Mouse (Mus musculus): ENCODE data around the gene Olfr854. TPM values are rescaled to one million over a fixed set of nuclear protein-coding genes. Genes with fewer than 3 reads are reported as not detected.

Gene Olfr854
- not detected for total RNA-seq (2021)
- long read RNA-seq, experiment 1 = 0 reads
- long read RNA-seq, experiment 2 = 0 reads

- no peak within 1 kb of the TSS for H3K27ac ChIP-seq
- no peak for DNase-seq (ENCODE audit: extremely low spot score in 1 of 2, low spot score in 2 of 2)
- intact Hi-C loops (cut with DNase I) = no loop called here
- no peak within 1 kb of the TSS for H3K4me3 ChIP-seq
- no peak for TF ChIP-seq CTCF (IDR thresholded peaks at IDR 0.05)
Measured at GRCm38 (mm10) chr9:19567282-19567681, at the start of gene Olfr854. TSS of gene Olfr854 (minus strand) at chr9:19567382.

- no peak within 1 kb of the TSS for H3K27ac ChIP-seq
- TF ChIP-seq CTCF (IDR thresholded peaks at IDR 0.05) = no peak
- H3K4me3 ChIP-seq = no peak within 1 kb of the TSS
- DNase-seq (ENCODE audit: extremely low spot score in 1 of 2, low spot score in 2 of 2) = no peak
- intact Hi-C loops (cut with DNase I) = no loop called here
Measured at GRCm38 (mm10) chr9:19582317-19582716, 15.1 kb upstream of the Olfr854 start, which contains the start of gene Olfr855. TSS of gene Olfr855 (plus strand) at chr9:19582617.

GRCm38 (mm10) chr9:19540976-19541375, 26.2 kb downstream of the Olfr854 start, which contains the start of gene Olfr853:
TSS of gene Olfr853 (minus strand) at chr9:19541076.
- DNase-seq (ENCODE audit: extremely low spot score in 1 of 2, low spot score in 2 of 2) = no peak
- intact Hi-C loops (cut with DNase I) = no loop called here

More at GRCm38 (mm10) chr9:19540976-19541375, 26.2 kb downstream of the Olfr854 start, which contains the start of gene Olfr853:
- TF ChIP-seq CTCF (IDR thresholded peaks at IDR 0.05) = no peak
- Histone ChIP-seq H3K27ac (no peak within 1 kb of the TSS), H3K4me3 (no peak within 1 kb of the TSS)

Other genes starting within 250 kb of the Olfr854 start
- gene Olfr845, start 230.9 kb downstream of the Olfr854 start, total RNA-seq (2021) = not detected
- not detected for gene Olfr846, start 203.4 kb downstream of the Olfr854 start, total RNA-seq (2021)
- not detected for gene Olfr847, start 188.7 kb downstream of the Olfr854 start, total RNA-seq (2021)
- not detected for gene Olfr849, start 127.1 kb downstream of the Olfr854 start, total RNA-seq (2021)
- gene Olfr850, start 89.1 kb downstream of the Olfr854 start, total RNA-seq (2021) = not detected
- not detected for gene Olfr851, start 74.1 kb downstream of the Olfr854 start, total RNA-seq (2021)
- not detected for gene Olfr853, start 26.3 kb downstream of the Olfr854 start, total RNA-seq (2021)
- not detected for gene Olfr855, start 15.2 kb upstream of the Olfr854 start, total RNA-seq (2021)
- gene Zfp317, start 54.7 kb upstream of the Olfr854 start, total RNA-seq (2021) = 10 to 100 TPM; 19.1 to 23.6 TPM
- gene Olfr857, start 142.1 kb upstream of the Olfr854 start, total RNA-seq (2021) = not detected
- gene Olfr58, start 212.9 kb upstream of the Olfr854 start, total RNA-seq (2021) = not detected
- not detected for gene Olfr859, start 237.5 kb upstream of the Olfr854 start, total RNA-seq (2021)